Mouse (Mus musculus) A20 (cell line): ENCODE measurements at regions not wholly inside any gene's neighbourhood (a gene's known extent, or its start where the extent isn't known, plus 50 kb on each side); places are given as distances from the start of the nearest gene placed in this dataset.

Source experiments
- DNase-seq: peaks from one replicate; pipeline ENCODE4 v3.0.0-alpha.2; 2011; ENCODE audit warnings: low read depth, low spot score

GRCm38 (mm10) chr5:97223238-97223857 is 112.0 kb upstream of the Paqr3 start:
- DNase-seq, result no peak

GRCm38 (mm10) chr5:97222489-97223237 is 111.3 kb upstream of the Paqr3 start:
- DNase-seq, result no peak

- DNase-seq, result peak; percentile 10
These were observed 107.3 kb upstream of the Paqr3 start for GRCm38 (mm10) chr5:97218712-97219111.

GRCm38 (mm10) chr5:97205606-97206005 is 94.2 kb upstream of the Paqr3 start:
- no peak for DNase-seq

- no peak for DNase-seq
These were observed 92.9 kb upstream of the Paqr3 start for GRCm38 (mm10) chr5:97204337-97204736.

- DNase-seq, result no peak
These were observed 92.2 kb upstream of the Paqr3 start for GRCm38 (mm10) chr5:97203646-97204045.

- DNase-seq, result no peak
These were observed 91.2 kb upstream of the Paqr3 start for GRCm38 (mm10) chr5:97202557-97202956.

GRCm38 (mm10) chr5:97200655-97201054 is 89.3 kb upstream of the Paqr3 start:
- no peak for DNase-seq

- DNase-seq, result no peak
These were observed 83.9 kb upstream of the Paqr3 start for GRCm38 (mm10) chr5:97195281-97195660.

GRCm38 (mm10) chr5:97194656-97195280 is 83.4 kb upstream of the Paqr3 start:
- no peak for DNase-seq

GRCm38 (mm10) chr5:97192656-97193055 is 81.3 kb upstream of the Paqr3 start:
- no peak for DNase-seq

GRCm38 (mm10) chr5:97190695-97191094 is 79.3 kb upstream of the Paqr3 start:
- DNase-seq, result no peak

- no peak for DNase-seq
These were observed 73.1 kb upstream of the Paqr3 start for GRCm38 (mm10) chr5:97184512-97184911.

GRCm38 (mm10) chr5:97181249-97181648 is 69.9 kb upstream of the Paqr3 start:
- no peak for DNase-seq

- no peak for DNase-seq
These were observed 63.0 kb upstream of the Paqr3 start for GRCm38 (mm10) chr5:97174446-97174845.

- no peak for DNase-seq
These were observed 56.2 kb upstream of the Paqr3 start for GRCm38 (mm10) chr5:97167401-97168249.

GRCm38 (mm10) chr5:97166128-97166883 is 54.9 kb upstream of the Paqr3 start:
- no peak for DNase-seq
